Mouse (Mus musculus): ENCODE measurements around the gene BC034090.

GRCm38 (mm10) chr1:155248041-155248440, 3.8 kb upstream of the BC034090 start:
- TF ChIP-seq POLR2A (IDR thresholded peaks at IDR 0.05; ENCODE audit: borderline replicate concordance, low read depth, low read length) (no peak), CTCF (IDR thresholded peaks at IDR 0.05; ENCODE audit: low read depth, low read length) (no peak)

Measured in bone marrow macrophage, adult 2 months (primary cell).